Mouse (Mus musculus) liver, embryonic 13.5 days (tissue): ENCODE results near the gene Vps54. TPM values are rescaled to one million over a fixed set of nuclear protein-coding genes. Genes with fewer than 3 reads are reported as not detected.
A peak's percentile ranks its signal among the peaks of the same experiment; 100 is the strongest.

Experiments used
- ATAC-seq: fragments of 200-750 bp; cut with Nextera tagmentation; 2 replicates; pipeline ENCODE4 v1.8.0; 2017; ENCODE audit warnings: low read depth, mild to moderate bottlenecking, moderate number of reproducible peaks, moderate library complexity
- DNase-seq: peaks from one replicate; pipeline ENCODE4 v3.0.0; 2022
- H3K27ac ChIP-seq: fragments of 300-500 bp; sonication (generic); 2 replicates; pipeline ENCODE4 v1.5.1; 2015; ENCODE audit warnings: moderate library complexity, mild to moderate bottlenecking, inconsistent platforms
- H3K27me3 ChIP-seq: fragments of 300-500 bp; sonication (generic); 2 replicates; pipeline ENCODE4 v1.6.1; 2015; ENCODE audit warnings: mild to moderate bottlenecking, inconsistent platforms
- H3K36me3 ChIP-seq: fragments of 300-500 bp; sonication (generic); 2 replicates; pipeline ENCODE4 v1.6.1; 2015; ENCODE audit warnings: mild to moderate bottlenecking, inconsistent platforms
- H3K4me1 ChIP-seq: fragments of 300-500 bp; sonication (generic); replicated peaks from 2 replicates; pipeline ENCODE4 v1.6.1; 2015; ENCODE audit warnings: inconsistent platforms
- H3K4me2 ChIP-seq: fragments of 300-500 bp; sonication (generic); 2 replicates; pipeline ENCODE4 v1.6.1; 2015; ENCODE audit warnings: inconsistent platforms, mild to moderate bottlenecking, moderate library complexity
- H3K4me3 ChIP-seq: fragments of 300-500 bp; sonication (generic); replicated peaks from 2 replicates; pipeline ENCODE4 v1.5.1; 2015; ENCODE audit warnings: mild to moderate bottlenecking, inconsistent platforms
- H3K9ac ChIP-seq: fragments of 300-500 bp; sonication (generic); 2 replicates; pipeline ENCODE4 v1.6.1; 2015; ENCODE audit warnings: mild to moderate bottlenecking, inconsistent platforms
- H3K9me3 ChIP-seq: fragments of 300-500 bp; sonication (generic); replicated peaks from 2 replicates; pipeline ENCODE4 v1.6.1; 2016; ENCODE audit warnings: inconsistent platforms
- WGBS: fragments of 180-500 bp; shearing (Covaris S2); methylation state at CpG from one replicate; pipeline ENCODE4 v1.1.7; 2015; ENCODE audit not compliant: insufficient replicate concordance; 5-methylcytosine and 5-hydroxymethylcytosine counted together
- microRNA counts: library from miRNA; unstranded; fragments of <30 nt; microRNA quantifications from one replicate; lab custom pipeline; 2016
- microRNA-seq: library from miRNA; unstranded; fragments of <30 nt; microRNA quantifications from one replicate; pipeline ENCODE4, GENCODE M21; 2016
- polyA plus RNA-seq: library from polyadenylated mRNA; unstranded; fragments of >200 nt; fragmentation: Nextera tagmentation; extraction: Ambion mirVana; gene quantifications from 2 replicates; pipeline ENCODE4 v1.2.1, GENCODE M21; 2015

The Vps54 gene
- polyA plus RNA-seq, 1 experiment from 2014 or later = 3.8 TPM

- peaks cover 7% of the 10 kb centered on the region; the same call in 1 of the 2 replicates for H3K36me3 ChIP-seq
- no peak overlapping the region for H3K4me2 ChIP-seq
- peaks cover 37% of the 10 kb centered on the region for H3K4me1 ChIP-seq
- H3K9ac ChIP-seq = no peak overlapping the region
- H3K4me3 ChIP-seq = no peak overlapping the region
- ATAC-seq = 0 out of 2 replicates have a peak, but pooled peaks have one; percentile 52
- no peaks in the 10 kb centered on the region for H3K9me3 ChIP-seq
- DNase-seq = no peak
- WGBS = 44% methylated on average over 3 of the region's 3 CpGs
- H3K27me3 ChIP-seq = no peaks in the 10 kb centered on the region
- no peak overlapping the region for H3K27ac ChIP-seq
Measured at GRCm38 (mm10) chr11:21346020-21346419, 106.9 kb downstream of the Vps54 start.

- H3K4me1 ChIP-seq = peaks cover 25% of the 10 kb centered on the region
- ATAC-seq = no peak
- H3K4me3 ChIP-seq = no peak overlapping the region
- H3K9me3 ChIP-seq = no peaks in the 10 kb centered on the region
- H3K9ac ChIP-seq = no peak overlapping the region
- no peak overlapping the region for H3K4me2 ChIP-seq
- no peak for DNase-seq
- H3K27me3 ChIP-seq = no peaks in the 10 kb centered on the region
- no peak overlapping the region for H3K27ac ChIP-seq
- WGBS = 53% methylated on average over 2 of the region's 2 CpGs
- H3K36me3 ChIP-seq = peaks cover 9% of the 10 kb centered on the region
Measured at GRCm38 (mm10) chr11:21348890-21349289, 109.8 kb downstream of the Vps54 start.

DNA sequence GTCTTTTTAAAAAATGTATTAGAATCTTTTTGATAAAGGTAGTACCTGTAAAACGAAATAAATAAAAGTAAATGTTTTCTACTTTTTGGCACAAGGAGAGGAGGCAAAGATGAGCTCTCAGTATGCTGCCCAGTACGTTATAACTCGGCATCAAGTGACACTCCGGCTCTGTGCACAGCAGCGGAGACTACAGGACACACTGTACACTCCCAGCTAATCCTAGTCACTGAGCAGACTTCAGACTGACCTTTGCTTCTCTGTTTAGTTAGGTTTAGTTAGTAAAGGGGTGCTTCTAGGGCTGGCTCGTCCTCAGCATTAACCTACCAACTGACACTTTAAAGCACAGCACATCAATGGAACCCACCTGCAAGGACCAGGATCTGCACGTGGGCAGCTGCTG lies 112.2 kb downstream of the Vps54 start:
- Histone ChIP-seq H3K4me2 (no peak overlapping the region), H3K27ac (no peak overlapping the region), H3K4me3 (no peak overlapping the region), H3K9me3 (no peaks in the 10 kb centered on the region), H3K4me1 (peaks cover 19% of the 10 kb centered on the region), H3K27me3 (no peaks in the 10 kb centered on the region), H3K36me3 (peaks cover 5% of the 10 kb centered on the region; the same call in 1 of the 2 replicates), H3K9ac (no peak overlapping the region)
- WGBS = 63% methylated on average over 7 of the region's 7 CpGs
- DNase-seq = no peak
- ATAC-seq = peak; percentile 58

GRCm38 (mm10) chr11:21363144-21363940 lies 124.3 kb downstream of the Vps54 start:
- 77% methylated on average over 4 of the region's 4 CpGs for WGBS
- 0 out of 2 replicates have a peak, but pooled peaks cover 5% of the 10 kb centered on the region for H3K4me1 ChIP-seq
- H3K9ac ChIP-seq = no peak overlapping the region
- no peaks in the 10 kb centered on the region for H3K9me3 ChIP-seq
- H3K4me3 ChIP-seq = no peak overlapping the region
- no peak overlapping the region for H3K4me2 ChIP-seq
- DNase-seq = no peak
- no peak overlapping the region for H3K27ac ChIP-seq
- no peak for ATAC-seq
- no peaks in the 10 kb centered on the region for H3K27me3 ChIP-seq
- no peaks in the 10 kb centered on the region for H3K36me3 ChIP-seq

GRCm38 (mm10) chr11:21368466-21368865 lies 129.4 kb downstream of the Vps54 start:
- H3K27me3 ChIP-seq = peaks cover 10% of the 10 kb centered on the region; the same call in 1 of the 2 replicates
- peaks cover 28% of the 10 kb centered on the region for H3K4me1 ChIP-seq
- no peak overlapping the region for H3K9ac ChIP-seq
- WGBS = 66% methylated on average over 7 of the region's 7 CpGs
- H3K4me3 ChIP-seq = peak overlapping the region; percentile 81; the same call in 1 of the 2 replicates
- H3K36me3 ChIP-seq = no peaks in the 10 kb centered on the region
- no peak overlapping the region for H3K27ac ChIP-seq
- H3K9me3 ChIP-seq = no peaks in the 10 kb centered on the region
- no peak for ATAC-seq
- H3K4me2 ChIP-seq = peak overlapping the region; percentile 93
- no peak for DNase-seq

DNA sequence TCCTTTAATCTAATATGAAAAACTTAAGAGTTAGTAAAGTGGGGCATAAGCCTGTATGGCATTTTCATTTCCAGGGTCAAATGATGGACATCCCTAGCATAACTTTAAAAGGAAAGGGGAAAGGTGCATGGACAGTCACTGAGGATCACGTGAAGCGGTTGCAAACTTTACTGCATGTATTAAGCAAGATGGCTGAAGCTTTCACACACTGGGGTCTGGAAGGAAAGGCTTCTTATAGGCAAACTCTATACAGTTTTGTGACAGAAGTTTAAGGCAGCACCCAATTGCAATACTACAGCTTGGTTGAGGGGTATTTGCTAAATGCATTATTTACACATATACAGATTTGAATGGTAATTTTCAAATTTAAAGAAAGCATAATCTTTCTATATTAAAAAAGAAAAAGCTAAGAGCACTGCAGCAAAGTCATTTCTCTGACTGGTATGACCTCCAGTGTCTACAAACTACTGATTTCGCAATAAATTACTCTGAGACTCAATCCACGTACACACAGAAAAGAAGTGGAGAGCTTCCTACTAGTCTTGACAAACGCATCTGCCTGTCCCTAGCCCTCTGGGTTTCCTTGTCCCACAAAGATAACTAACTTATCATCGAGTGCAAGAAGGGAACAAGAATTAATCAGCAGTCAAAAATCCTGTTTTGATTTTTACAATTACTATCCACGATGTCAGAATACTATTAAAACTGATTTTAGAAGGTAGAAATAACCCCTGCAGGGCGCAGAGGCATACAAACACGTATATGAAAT lies 130.4 kb downstream of the Vps54 start:
- no peaks in the 10 kb centered on the region for H3K9me3 ChIP-seq
- ATAC-seq (no peak), DNase-seq (no peak)
- no peak overlapping the region; the same call in 1 of the 2 replicates for H3K27ac ChIP-seq
- H3K4me1 ChIP-seq = peaks cover 28% of the 10 kb centered on the region
- peaks cover 10% of the 10 kb centered on the region; the same call in 1 of the 2 replicates for H3K27me3 ChIP-seq
- no peaks in the 10 kb centered on the region for H3K36me3 ChIP-seq
- H3K4me2 ChIP-seq = peak overlapping the region; percentile 93
- 22% methylated on average over 9 of the region's 9 CpGs for WGBS
- H3K9ac ChIP-seq = peak overlapping the region; percentile 84
- peak overlapping the region; percentile 81 for H3K4me3 ChIP-seq

DNA sequence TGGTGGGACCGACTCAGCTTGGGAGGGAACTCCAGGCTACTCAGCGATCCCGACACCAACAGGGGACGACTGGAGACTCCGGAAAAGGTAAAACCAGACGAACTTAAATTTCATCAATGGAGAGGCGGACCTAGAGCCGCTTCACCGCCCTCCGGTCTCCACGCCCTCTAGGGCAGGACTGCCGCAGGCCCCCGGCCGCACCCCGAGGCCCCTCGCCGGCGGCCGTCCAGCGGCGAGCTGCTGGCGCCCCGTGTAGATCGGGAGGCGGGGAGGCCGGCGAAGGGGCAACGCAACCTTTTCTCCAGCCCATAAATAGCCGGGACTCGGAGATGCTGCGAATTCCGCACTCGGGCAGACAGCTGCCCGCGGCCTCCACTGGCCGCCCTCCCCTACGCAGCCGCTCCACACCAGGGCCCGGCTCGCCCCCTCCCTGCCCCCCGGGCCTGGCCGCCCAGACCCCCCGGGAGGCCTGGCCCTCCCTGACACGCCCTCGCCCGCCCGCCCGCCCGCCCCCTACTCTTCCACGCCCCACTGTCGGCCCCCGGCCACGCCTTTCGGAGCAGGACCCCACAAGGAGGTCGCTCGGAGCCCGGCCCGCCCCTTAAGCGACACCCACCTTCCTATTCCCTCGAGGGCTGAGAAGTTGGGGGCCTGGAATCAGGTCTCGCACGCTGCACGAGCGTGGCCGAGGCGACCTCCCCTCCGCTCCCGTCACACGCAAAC lies 131.5 kb downstream of the Vps54 start:
- H3K9me3 ChIP-seq = no peaks in the 10 kb centered on the region
- peaks cover 10% of the 10 kb centered on the region; the same call in 1 of the 2 replicates for H3K27me3 ChIP-seq
- peak overlapping the region; percentile 84 for H3K9ac ChIP-seq
- peaks cover 28% of the 10 kb centered on the region for H3K4me1 ChIP-seq
- H3K4me3 ChIP-seq = peak overlapping the region; percentile 81
- H3K4me2 ChIP-seq = peak overlapping the region; percentile 93
- H3K27ac ChIP-seq = peak overlapping the region; percentile 75
- H3K36me3 ChIP-seq = no peaks in the 10 kb centered on the region
- under 1% methylated on average over 63 of the region's 69 CpGs for WGBS
- DNase-seq = peak; percentile 62
- peak; percentile 81 for ATAC-seq

MicroRNAs encoded within 50 kb of the gene (microRNA counts, 519-probe panel; counts per million panel counts)
- 114 counts per million for microRNA mmu-miR-1933-3p (lab: Ali Mortazavi, UCI)
- microRNA mmu-miR-1933-5p (lab: Ali Mortazavi, UCI) = 114 counts per million

Small RNAs within 50 kb of the gene (microRNA-seq; reads per million reads assigned to microRNA genes)
- gene Mir1933 = 0.88 reads per million

Other genes with a start within 250 kb of the Vps54 start
- gene Peli1, start 148.0 kb upstream of the Vps54 start, polyA plus RNA-seq = 10.5 and 12.0 TPM in 2 replicates
- gene Ugp2, start 131.9 kb downstream of the Vps54 start, polyA plus RNA-seq = 30.9 and 39.1 TPM in 2 replicates